Mouse (Mus musculus) heart, adult 2 months (tissue): ENCODE data around the gene Gpr108.

Source experiments
- CTCF ChIP-seq: fragments of 200-600 bp; IDR thresholded peaks from 2 replicates; pipeline ENCODE4 v1.8.1; 2022; ENCODE audit warnings: antibody characterized with exemption, mild to moderate bottlenecking, moderate library complexity
- EP300 ChIP-seq: fragments of 200-500 bp; IDR thresholded peaks from 2 replicates; pipeline ENCODE4 v1.6.1; 2011; ENCODE audit warnings: low read depth, low read length, control low read depth; ENCODE audit not compliant: insufficient read depth
- POLR2A ChIP-seq: fragments of 200-500 bp; IDR thresholded peaks from 2 replicates; pipeline ENCODE4 v1.6.1; 2011; ENCODE audit warnings: mild to moderate bottlenecking, low read depth, low read length, control low read depth; ENCODE audit not compliant: insufficient read depth

DNA sequence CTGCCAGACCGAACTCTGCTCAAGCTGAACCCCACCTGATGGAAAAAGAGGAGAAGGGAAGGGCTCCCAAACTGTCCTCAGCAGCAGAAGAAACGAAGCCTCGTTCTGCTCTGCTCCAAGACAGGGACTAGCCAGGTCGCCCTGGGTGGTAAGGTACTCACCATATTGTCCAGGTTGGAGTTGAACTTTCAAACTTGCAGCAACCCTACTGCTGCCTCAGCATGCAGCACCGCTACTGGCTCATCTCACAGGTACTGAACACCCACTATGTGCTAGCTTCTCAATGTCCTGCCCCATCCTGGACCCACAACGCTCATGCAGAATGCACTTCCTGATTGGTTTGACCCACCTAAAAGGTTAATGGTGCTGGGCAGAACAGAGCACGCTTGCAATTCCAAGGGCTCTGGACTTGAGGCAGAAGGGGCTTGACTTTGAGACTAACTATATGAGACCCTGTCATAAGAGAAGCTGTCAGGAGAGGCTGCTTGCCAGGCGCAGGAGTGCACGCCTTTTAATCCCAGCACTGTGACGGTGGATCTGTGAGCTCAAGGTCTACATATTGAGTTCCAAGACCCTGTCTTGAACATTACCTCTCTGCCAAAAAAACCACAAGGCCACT lies 2.8 kb downstream of the Gpr108 start:
- TF ChIP-seq POLR2A (no peak), CTCF (no peak), EP300 (no peak)
